Mouse (Mus musculus): ENCODE measurements around the gene Nup35. TPM values are rescaled to one million over a fixed set of nuclear protein-coding genes. Genes with fewer than 3 reads are reported as not detected.

Nup35 gene
- 1 to 10 TPM; 8.0 to 9.3 TPM for total RNA-seq (2021)
- long read RNA-seq, experiment 1, transcript Nup35-201 (9 exons, 1,559 nt): major isoform, 12 of 16 reads
- long read RNA-seq, experiment 1, partial matches to known transcripts: 0 of 16 reads
- long read RNA-seq, experiment 1, other reads (novel, unspliced or antisense): 4 of 16 reads
- long read RNA-seq, experiment 2, partial matches to known transcripts: 0 of 5 reads
- long read RNA-seq, experiment 2, other reads (novel, unspliced or antisense): 1 of 5 reads

- DNase-seq: peak; percentile 93
- no peak for TF ChIP-seq CTCF (IDR thresholded peaks at IDR 0.05)
- intact Hi-C loops (cut with DNase I): loop anchor here (2.0 kb wide), 2 partner anchors 22 to 36 kb away; partner anchors contain the start of gene Nckap1
Observed at GRCm38 (mm10) chr2:80616854-80617737, at the start of gene Nup35, which contains the start of gene Dusp19. Gene Nup35 (plus strand): TSS chr2:80617236. Gene Dusp19 (plus strand): TSS chr2:80617045.

GRCm38 (mm10) chr2:80567411-80567810 lies 49.6 kb upstream of the Nup35 start:
- no peak for DNase-seq
- no peak for TF ChIP-seq CTCF (IDR thresholded peaks at IDR 0.05)
- intact Hi-C loops (cut with DNase I): no loop called here
- Histone ChIP-seq H3K4me3 (no peak overlapping the region), H3K27ac (no peak overlapping the region)

More at GRCm38 (mm10) chr2:80616854-80617737, at the start of gene Nup35, which contains the start of gene Dusp19:
- peak within 1 kb of the TSS; percentile 81 for H3K4me3 ChIP-seq
- peak within 1 kb of the TSS; percentile 89 for H3K27ac ChIP-seq

GRCm38 (mm10) chr2:80570656-80571055 lies 46.4 kb upstream of the Nup35 start:
- Histone ChIP-seq H3K27ac (peak overlapping the region; percentile 63), H3K4me3 (peak overlapping the region; percentile 9)
- peak; percentile 34 for DNase-seq
- no peak for TF ChIP-seq CTCF (IDR thresholded peaks at IDR 0.05)
- intact Hi-C loops (cut with DNase I): no loop called here

GRCm38 (mm10) chr2:80577286-80577685 lies 39.8 kb upstream of the Nup35 start:
- no peak overlapping the region for H3K4me3 ChIP-seq
- DNase-seq: no peak
- intact Hi-C loops (cut with DNase I): no loop called here

GRCm38 (mm10) chr2:80579253-80579891 lies 37.7 kb upstream of the Nup35 start:
- TF ChIP-seq CTCF (IDR thresholded peaks at IDR 0.05): no peak
- DNase-seq: no peak
- peak overlapping the region; percentile 97 for H3K4me3 ChIP-seq
- H3K27ac ChIP-seq: peak overlapping the region; percentile 96; the same call in 1 of the 2 replicates
- intact Hi-C loops (cut with DNase I): no loop called here

More at GRCm38 (mm10) chr2:80577286-80577685, 39.8 kb upstream of the Nup35 start:
- TF ChIP-seq CTCF (IDR thresholded peaks at IDR 0.05): no peak
- no peak overlapping the region for H3K27ac ChIP-seq

- Histone ChIP-seq H3K4me3 (peak overlapping the region; percentile 97), H3K27ac (peak overlapping the region; percentile 96)
- no peak for TF ChIP-seq CTCF (IDR thresholded peaks at IDR 0.05)
- intact Hi-C loops (cut with DNase I): loop anchor here (2.0 kb wide), 1 partner anchor 36 kb away; the partner anchor contains the start of genes Dusp19 and Nup35
- DNase-seq: no peak
Observed at GRCm38 (mm10) chr2:80580311-80580961, 36.6 kb upstream of the Nup35 start.

GRCm38 (mm10) chr2:80581043-80581711 lies 35.9 kb upstream of the Nup35 start, which contains the start of gene Nckap1:
Gene Nckap1 (minus strand): TSS chr2:80581380.
- Histone ChIP-seq H3K27ac (peak within 1 kb of the TSS; percentile 96), H3K4me3 (peak within 1 kb of the TSS; percentile 97)
- peak; percentile 95 for DNase-seq
- intact Hi-C loops (cut with DNase I): loop anchor here (1.0 to 2.0 kb wide), 2 partner anchors 36 to 57 kb away; partner anchors contain the start of genes Dusp19 and Nup35
- TF ChIP-seq CTCF (IDR thresholded peaks at IDR 0.05): peak; percentile 90

- intact Hi-C loops (cut with DNase I): no loop called here
- Histone ChIP-seq H3K4me3 (no peak overlapping the region), H3K27ac (no peak overlapping the region)
- no peak for TF ChIP-seq CTCF (IDR thresholded peaks at IDR 0.05)
- no peak for DNase-seq
Observed at GRCm38 (mm10) chr2:80582356-80582755, 34.7 kb upstream of the Nup35 start.

GRCm38 (mm10) chr2:80594215-80594918 lies 22.7 kb upstream of the Nup35 start:
- Histone ChIP-seq H3K27ac (no peak overlapping the region), H3K4me3 (no peak overlapping the region)
- no peak for TF ChIP-seq CTCF (IDR thresholded peaks at IDR 0.05)
- no peak for DNase-seq
- intact Hi-C loops (cut with DNase I): no loop called here

- DNase-seq: no peak
- intact Hi-C loops (cut with DNase I): no loop called here
Observed at GRCm38 (mm10) chr2:80596960-80597359, 20.1 kb upstream of the Nup35 start.

GRCm38 (mm10) chr2:80599850-80600249 lies 17.2 kb upstream of the Nup35 start:
- TF ChIP-seq CTCF (IDR thresholded peaks at IDR 0.05): no peak
- no peak overlapping the region for H3K27ac ChIP-seq
- intact Hi-C loops (cut with DNase I): no loop called here
- no peak overlapping the region for H3K4me3 ChIP-seq
- no peak for DNase-seq

More at GRCm38 (mm10) chr2:80596960-80597359, 20.1 kb upstream of the Nup35 start:
- Histone ChIP-seq H3K27ac (no peak overlapping the region), H3K4me3 (no peak overlapping the region)
- no peak for TF ChIP-seq CTCF (IDR thresholded peaks at IDR 0.05)

All from gastrocnemius, adult 2 months (tissue).